Mouse (Mus musculus) left cerebral cortex, postnatal 10 days (tissue): Measurements from ENCODE around the gene 6030408B16Rik. TPM values are rescaled to one million over a fixed set of nuclear protein-coding genes. Genes with fewer than 3 reads are reported as not detected.
"Not testable (repeated sequence)": the region's sequence is repeated elsewhere in the genome, so short reads cannot be mapped to it uniquely, and the experiment has no call there.

ENCODE experiments used
- DNase-seq, 2 experiments: peaks; one replicate each; pipeline ENCODE4 v3.0.0; 2021 to 2022; ENCODE audit warnings: low spot score in 2 of 2, mixed read lengths in 1 of 2; ENCODE audit errors: extremely low spot score in 1 of 2
- intact Hi-C: fragments of 180-260 bp; cut with DNase I; formaldehyde crosslinking; loops from one replicate; pipeline ENCODE4 v1.15.1; 2025
- total RNA-seq, 2 experiments: library from RNA; stranded (reverse); gene quantifications; 2 replicates each; pipeline ENCODE4 v1.2.3; 2021

6030408B16Rik gene
- total RNA-seq, 2 experiments from 2014 or later: 0.30 TPM; not detected in 1

DNA sequence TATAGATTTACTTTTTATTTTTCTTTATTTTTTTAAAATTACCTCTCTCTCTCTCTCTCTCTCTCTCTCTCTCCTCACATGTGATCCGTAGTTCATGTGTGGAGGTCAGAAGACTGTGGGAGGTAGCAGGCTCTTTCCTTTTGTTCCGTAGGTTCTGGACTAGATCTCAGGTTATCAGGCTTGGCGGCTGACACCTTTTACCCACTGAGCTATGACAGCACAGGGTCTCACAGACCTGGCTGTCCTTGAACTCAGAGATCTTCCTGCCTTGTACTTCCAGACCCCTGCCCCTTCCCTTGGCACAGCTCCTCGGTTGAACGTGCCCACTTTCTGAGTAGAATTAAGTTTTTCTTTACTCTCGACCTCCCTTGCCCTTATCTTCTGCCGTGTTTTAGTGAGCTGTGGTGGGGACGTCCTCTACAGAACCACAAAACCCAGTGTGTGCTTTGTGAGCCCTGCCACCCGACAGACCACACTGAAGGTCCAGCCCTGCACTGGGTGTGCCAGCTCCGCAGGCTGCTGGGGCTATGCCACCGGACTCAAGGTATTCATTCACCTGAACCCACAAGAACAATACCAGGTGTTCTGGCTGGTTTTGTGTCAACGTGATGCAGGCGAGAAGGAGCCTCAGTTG, 23.4 kb downstream of the 6030408B16Rik start:
- no peak for DNase-seq
- intact Hi-C loops: no loop called here

DNA sequence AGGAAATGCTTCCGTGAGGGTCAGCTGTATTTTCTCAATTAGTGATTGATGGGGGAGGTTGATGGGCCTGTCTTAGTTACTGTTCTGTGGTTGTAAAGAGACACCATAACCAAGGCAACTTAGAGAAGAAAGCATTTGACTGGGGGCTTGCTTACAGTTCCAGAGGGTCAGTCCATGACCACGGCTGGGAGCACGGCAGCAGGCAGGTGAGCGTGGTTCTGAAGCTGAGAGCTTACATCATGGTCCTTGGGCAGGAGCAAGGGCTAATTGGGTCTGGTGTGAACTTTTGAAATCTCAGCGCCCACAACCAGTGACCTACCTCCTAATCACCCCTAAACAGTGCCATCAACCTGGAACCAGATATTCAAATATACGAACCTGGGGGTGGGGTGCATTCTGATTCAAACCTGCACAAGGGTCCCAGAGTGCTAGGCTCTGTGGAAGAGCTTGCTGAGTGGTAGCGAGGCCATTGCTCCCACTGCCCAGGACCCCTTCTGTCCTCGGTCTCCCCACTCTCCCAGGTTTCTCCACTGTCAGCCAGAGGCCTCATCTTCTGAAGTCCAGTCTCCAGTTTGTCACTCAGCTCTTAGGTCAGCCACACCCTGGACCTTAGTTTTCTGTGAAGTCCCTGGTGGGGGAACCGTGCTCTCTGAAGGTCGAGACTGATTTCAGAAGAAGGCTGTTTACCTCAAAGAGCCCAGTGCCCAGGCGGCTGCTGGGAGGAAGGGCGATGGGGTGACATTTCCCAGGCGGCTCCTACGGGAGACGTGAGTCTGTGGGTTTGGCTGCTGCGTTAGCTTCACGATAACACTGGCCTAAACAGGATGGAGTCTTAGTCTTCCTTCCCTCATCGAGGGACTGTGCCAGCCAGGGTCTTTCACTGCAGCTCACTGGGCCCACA, 24.2 kb downstream of the 6030408B16Rik start:
- intact Hi-C loops: no loop called here
- DNase-seq: no peak

DNA sequence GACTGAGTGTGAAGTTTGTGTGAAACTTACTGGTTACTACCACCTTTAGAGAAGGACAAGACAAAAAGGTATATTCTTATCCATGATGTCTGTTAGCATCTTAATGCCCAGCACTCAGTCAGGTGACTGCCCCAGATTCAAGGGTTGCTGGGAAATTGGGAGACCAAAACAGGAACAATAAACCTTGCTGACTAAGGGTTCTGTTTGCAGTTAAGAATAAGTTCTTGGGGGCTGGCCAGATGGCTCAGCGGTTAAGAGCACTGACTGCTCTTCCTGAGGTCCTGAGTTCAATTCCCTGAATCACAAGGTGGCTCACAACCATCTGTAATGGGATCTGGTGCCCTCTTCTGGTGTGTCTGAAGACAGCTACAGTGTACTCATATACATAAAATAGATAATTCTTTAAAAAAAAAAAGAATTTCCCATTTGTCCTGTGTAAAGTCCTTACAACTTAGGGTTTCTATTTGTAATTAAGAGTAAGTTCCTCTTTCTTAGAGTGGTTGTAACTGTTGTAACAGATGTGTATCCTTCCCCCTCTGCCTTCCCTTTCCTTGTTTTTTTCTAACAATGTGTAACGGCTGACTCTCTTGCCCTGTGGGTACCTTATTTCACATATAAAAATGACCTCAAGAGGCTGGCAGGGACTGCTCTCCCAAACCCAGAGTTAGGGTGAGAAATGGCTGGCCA, 24.9 kb downstream of the 6030408B16Rik start:
- intact Hi-C loops: no loop called here
- no peak for DNase-seq

DNA sequence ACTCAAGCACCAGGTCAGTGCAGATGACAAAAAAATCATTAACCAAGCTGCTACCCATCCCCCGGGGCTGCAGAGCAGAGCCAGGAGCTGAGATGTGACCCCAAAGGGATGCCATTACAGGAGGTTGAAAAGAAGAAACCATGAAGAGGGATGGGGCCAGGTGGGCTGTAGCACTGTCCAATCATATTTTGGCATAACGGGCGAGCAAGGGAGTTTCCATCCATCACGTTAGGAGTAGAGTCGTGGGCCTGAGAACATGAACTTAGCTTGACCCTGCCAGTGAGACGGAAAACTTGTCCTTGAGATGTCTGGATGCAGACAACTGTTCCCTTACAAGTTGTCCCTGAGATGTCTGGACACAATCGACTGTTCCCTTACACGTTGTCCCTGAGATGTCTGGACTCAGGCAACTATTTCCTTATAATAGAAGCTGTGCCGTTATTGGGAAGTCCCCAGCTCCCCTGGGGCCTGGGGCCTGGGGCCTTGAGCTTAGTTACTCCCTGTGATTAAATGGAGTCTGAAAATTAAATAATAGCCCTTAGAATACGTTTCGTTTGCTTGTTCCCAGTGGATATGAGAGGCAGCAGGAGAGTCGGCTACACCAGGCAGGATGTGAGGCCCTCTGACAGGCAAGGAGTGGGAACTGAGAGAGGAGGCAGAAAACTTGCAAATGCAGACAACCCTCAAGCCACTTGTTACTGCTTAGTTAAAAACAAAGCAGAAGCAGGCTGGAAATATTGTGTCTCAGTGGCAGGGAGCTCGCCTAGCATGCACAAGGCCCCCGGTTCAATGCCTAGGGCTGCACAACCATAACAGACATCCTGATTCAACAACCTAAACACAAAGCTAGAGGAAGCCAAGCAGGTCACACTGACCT, 26.1 kb downstream of the 6030408B16Rik start:
- DNase-seq: no peak
- intact Hi-C loops: no loop called here

DNA sequence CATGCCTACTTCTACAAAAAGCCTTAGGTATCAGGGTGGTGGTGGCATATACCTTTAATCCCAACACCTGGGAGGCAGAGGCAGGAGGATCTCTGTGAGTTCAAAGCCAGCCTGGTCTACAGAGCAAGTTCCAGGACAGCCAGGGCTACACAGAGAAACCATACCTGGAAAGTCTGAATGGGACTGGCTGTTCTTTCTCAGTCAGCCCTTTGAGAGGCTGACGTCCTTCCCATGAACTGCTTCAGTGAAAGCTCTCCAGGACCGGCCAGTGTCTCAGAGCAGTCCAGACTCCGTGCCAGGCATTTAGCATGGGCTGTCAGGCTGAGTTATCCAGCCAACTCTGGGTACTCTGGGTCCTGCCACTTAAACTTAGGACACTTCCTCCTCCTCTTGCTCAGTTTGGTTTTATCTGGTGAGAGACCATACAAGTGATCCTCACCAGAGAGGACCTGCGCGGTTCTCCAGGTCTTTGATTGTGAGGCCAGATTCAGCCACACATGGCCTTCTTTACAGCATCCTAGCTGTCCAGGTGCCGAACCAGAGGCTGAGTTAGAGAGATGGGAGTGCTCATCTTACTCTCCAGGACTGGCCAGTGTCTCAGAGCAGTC, 27.1 kb downstream of the 6030408B16Rik start:
- no peak for DNase-seq
- intact Hi-C loops: no loop called here

DNA sequence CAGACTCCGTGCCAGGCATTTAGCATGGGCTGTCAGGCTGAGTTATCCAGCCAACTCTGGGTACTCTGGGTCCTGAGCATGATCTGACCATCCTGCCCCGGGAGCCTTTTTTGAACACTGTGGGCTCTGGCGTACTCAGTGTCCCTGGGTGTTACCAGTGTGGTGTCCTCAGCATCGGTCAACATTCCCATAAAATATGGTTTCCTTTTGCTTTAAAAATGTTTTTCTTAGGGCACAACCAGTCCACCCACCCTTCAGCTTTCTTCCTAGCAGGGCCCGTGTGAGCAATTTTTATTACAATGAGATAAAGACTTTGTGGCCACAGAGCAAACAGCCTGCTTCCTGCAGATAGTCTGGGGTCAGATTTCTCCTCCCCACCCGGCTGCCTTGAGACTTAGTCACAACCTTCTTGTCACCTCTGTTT, 27.6 kb downstream of the 6030408B16Rik start:
- DNase-seq: no peak
- intact Hi-C loops: no loop called here

DNA sequence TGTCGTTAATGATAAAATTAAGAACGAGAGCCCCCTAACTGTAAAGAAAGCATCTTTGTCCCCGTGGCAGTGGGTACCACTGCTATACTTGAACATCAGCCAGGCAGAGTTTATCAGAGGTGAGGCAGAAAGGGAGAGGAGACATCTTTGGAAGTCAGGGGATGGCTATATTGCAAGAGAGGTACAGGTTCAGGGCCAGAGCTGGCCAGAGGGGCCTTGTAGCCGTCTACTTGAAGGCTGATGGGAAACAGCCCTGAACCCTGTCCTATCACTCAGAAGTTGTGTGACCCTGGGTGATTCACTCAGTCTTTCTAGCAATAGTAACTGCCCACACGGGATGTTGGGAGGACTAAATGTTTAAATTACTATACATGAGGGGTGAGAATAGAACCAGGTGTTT, 28.1 kb downstream of the 6030408B16Rik start:
- intact Hi-C loops: no loop called here
- no peak for DNase-seq

DNA sequence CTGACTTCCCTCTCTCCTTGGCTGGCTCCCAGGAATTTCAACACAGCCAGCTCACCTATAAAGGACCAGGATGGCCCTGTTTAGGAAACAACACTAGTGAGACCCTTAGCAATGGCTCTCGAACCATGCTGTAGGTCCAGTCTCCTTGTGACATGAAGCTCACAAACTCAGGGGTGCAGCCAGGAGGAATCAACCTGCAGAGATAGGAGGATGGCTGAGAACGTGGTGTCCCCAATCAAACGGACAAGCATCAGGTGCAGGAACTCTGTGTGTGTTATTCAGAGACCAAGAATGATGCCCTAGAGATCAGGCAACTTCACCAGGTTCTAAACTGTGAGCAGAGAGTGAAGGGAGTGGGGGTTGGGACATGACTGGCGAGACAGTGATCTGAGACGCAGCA, 29.1 kb downstream of the 6030408B16Rik start:
- intact Hi-C loops: no loop called here
- DNase-seq: no peak

DNA sequence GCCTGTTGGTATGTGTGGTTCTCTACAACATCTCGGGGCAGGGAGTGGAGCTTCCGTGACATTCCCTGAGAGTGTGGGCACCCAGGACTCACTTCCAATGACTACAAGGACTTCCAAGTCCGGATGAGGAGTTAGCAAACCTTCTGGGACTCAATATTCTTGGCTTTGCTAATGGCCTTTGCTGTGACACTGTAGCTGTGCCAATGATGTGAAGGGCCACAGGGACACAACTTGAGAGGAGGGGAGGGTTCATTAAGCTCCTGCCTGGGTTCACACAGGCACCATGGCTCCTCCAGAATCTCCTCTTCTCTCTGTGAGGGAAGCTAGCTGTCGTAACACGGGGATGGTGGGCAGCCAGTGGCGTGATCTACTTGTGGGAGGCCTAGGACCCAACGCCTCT, 29.6 kb downstream of the 6030408B16Rik start:
- no peak for DNase-seq
- intact Hi-C loops: no loop called here

DNA sequence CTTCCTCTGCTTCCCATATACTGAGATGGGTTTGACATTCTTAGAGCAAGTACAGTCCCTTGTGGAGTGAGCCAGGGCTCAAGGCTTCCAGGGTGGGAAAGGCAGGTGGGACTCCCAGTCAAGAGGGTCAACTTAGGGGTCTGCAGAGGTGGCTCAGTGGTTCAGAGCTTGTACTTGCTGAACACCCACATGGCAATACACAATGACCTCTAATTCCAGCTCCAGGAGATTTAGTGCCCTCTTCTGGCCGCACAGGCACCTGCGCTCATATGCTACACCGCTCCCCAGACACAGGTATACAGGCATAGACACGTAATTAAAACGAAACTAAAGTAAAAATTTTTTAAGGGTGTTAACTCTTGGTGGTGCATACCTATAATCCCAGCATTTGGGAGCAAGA, 30.5 kb downstream of the 6030408B16Rik start:
- intact Hi-C loops: no loop called here

DNA sequence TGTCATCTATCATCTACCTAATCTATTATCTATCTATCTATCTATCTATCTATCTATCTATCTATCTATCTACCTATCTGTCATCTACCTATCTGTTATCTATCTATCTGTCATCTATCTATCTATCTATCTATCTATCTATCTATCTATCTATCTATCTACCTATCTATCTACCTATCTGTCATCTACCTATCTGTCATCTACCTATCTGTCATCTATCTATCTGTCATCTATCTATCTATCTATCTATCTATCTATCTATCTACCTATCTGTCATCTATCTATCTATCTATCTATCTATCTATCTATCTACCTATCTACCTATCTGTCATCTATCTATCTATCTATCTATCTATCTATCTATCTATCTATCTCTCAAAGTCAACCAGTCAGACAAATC, 31.4 kb downstream of the 6030408B16Rik start:
- intact Hi-C loops, DNase-seq: not testable (repeated sequence)

More for the DNA sequence above, 30.5 kb downstream of the 6030408B16Rik start:
- DNase-seq: no peak

DNA sequence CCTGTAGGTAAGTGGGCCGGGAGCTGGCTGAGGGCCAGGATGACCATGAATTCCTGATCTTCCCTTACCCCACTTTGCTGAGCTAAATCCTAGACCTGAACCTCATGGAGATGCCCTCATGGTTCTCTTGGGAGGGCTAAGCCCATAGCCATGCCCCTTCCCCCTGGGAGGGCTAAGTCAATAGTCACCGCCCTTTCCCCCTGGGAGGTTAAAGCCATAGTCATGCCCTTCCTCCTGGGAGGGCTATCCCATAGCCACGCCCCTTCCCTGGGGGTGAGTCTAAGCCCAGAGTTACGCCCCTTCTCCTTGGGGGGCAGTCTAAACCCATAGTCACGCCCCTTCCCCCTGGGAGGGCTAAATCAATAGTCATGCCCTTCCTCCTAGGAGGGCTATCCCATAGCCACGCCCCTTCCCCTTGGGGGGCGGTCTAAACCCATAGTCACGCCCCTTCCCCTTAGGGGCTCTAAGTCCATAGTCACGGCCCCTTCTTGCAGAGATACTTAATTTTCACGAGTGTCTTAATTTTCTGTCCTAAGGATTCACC, 33.1 kb downstream of the 6030408B16Rik start:
- intact Hi-C loops: loop anchor here (5.0 kb wide), 1 partner anchor 741 kb away; no protein-coding TSS in a partner anchor
- no peak for DNase-seq

DNA sequence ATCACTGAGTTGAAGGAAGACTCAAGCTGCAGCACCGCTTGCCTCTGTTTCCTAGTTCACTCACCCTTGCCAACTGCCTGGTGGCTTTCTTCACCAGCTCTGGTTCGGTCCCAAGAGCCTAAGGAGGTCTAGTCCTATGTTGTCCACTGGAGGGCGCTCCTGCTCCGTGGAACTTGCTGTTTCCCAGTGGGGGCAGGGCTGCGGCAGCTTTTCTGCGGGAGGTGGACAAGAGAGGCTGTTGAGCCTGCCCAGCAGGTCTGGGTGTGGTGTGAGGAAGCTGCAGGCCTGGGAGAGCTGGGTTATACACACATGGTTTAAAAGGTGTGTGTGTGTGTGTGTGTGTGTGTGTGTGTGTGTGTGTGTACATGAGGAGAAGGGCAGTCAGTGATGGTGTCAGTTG, 34.3 kb downstream of the 6030408B16Rik start:
- peak; percentile 77 to 92 for DNase-seq

DNA sequence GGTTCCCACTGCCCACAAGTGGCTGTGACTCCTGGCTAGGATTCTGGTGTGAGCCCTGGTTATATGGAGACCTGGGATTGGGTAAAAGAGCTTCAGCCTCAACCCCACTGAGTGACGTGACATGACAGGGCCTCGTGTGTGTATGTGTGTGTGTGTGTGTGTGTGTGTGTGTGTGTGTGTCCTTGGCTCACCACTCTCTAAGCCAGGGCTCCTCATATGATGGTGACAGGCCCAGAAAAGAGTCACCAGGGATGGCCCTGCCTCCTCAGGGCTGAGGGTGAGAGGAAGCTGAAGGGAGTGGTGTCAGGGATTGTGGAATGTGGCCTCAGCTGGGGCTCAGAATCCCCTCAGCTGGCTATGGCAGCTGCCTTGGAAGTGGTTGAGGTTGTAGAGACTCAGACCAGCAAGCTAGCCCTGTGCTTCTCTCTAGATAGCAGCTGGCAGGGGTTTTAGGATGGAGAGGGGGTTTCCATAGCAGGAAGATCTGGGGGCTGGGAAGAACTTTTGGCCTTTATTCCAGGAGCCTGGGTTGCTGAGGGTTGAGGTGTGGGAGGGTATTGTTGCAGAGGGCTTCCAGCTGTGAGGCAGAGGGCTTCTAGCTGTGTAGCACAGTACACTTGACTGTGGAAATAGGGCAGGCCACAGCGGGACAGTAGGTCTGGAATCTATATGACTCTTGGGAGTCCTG, 36.0 kb downstream of the 6030408B16Rik start:
- intact Hi-C loops: loop anchor here (5.0 kb wide), 1 partner anchor 738 kb away; no protein-coding TSS in a partner anchor
- DNase-seq: no peak

More for the DNA sequence above, 34.3 kb downstream of the 6030408B16Rik start:
- intact Hi-C loops: loop anchor here (5.0 kb wide), 1 partner anchor 740 kb away; no protein-coding TSS in a partner anchor

DNA sequence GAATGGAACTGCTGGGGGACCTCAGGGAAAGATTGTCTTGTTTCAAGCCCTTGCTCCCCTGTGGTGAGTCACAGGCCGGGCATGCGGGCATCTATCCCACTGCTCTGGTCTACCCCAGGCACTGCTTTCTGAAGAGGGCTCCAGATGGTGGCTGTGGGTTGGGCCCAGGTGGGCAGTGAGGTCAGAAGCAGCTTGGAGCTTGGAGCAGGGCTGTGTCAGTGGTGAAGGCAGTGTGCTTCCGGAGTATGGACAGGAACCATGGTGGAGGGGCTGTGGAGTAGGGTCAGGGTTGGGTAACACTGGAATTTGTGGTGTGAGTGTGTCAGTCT, 36.5 kb downstream of the 6030408B16Rik start:
- intact Hi-C loops: loop anchor here (5.0 kb wide), 1 partner anchor 738 kb away; no protein-coding TSS in a partner anchor
- DNase-seq: no peak

DNA sequence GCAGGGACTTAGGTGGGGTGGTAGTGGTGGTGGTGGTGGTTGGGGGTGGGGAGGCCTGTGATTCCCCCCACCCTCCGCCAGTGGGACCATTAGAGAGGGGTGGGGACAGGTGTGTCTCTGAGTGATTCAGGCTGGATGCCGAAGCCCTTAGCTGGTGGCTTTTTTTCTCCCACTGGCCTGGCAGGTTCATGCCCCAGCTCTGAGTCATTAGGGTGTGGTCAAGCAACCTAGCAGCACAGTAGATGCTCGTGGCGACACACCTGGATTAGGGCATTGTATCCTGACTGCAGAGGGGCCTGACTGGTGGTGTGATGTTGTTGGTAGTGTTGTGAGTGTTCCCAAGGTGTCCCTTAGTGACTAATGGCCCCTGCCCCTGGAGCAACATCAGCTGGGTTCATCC, 38.1 kb downstream of the 6030408B16Rik start:
- intact Hi-C loops: no loop called here
- DNase-seq: no peak

DNA sequence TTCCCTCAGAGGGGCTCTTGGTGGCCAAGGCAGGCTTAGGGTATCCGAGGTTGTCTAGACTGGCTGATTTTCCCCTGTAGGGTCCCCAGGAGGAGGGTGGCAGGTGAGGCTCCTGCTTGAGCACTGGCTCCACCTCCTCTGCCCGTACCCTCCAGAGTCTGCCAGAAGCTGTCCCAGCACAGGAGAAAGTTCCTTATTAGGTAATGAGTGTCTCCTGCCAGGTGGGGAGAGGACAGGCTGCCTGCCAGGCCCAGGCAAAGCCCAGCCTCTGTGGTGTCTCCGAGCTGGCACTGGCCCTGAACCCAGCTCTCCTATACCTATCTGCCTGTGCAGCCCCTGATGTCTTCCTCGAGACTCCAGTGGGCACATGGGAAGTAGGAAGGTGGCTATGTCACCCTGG, 39.4 kb downstream of the 6030408B16Rik start:
- no peak for DNase-seq
- intact Hi-C loops: no loop called here
